ENCODE assay signal across 27 mouse cellular contexts in genomic region chr6:68532599-68532998, GRCm38 (mm10).
DNase-seq lines count a peak whose midpoint lies in the region; ATAC-seq and TF ChIP-seq lines count a peak whose summit lies in the region.
"Had no signal": no experiment of that assay in that cellular context is flagged by ENCODE, and none has a peak within 500 bp of the region (broad histone marks: within the 10 kb centered on the region; RNA-seq: fewer than 3 reads in every experiment).

No protein-coding gene starts in this region.

- no peak for TF ChIP-seq EP300 in CH12.LX (IDR thresholded peaks at IDR 0.05; ENCODE audit: low read length)

- no peak overlapping the region for H3K27ac ChIP-seq in CH12.LX (ENCODE audit: insufficient read depth, low read depth)
- H3K27ac ChIP-seq: embryonic facial prominence, embryonic 10.5 days; embryonic facial prominence, embryonic 13.5 days; forebrain, embryonic 12.5 days; forebrain, embryonic 15.5 days; heart, embryonic 15.5 days; hindbrain, embryonic 10.5 days; hindbrain, embryonic 13.5 days; intestine, embryonic 15.5 days had no signal

- H3K4me3 ChIP-seq in CH12.LX (replicated peaks in 1 of 3; ENCODE audit: low read depth in 2 of 3, low read length in 2 of 3, poor library complexity in 1 of 3) = no peak overlapping the region
- H3K4me3 ChIP-seq: embryonic facial prominence, embryonic 10.5 days; embryonic facial prominence, embryonic 13.5 days; erythroblast, embryonic 14.5 days; forebrain, embryonic 12.5 days; forebrain, embryonic 15.5 days; heart, embryonic 12.5 days; heart, embryonic 15.5 days; hindbrain, embryonic 10.5 days; hindbrain, embryonic 13.5 days; intestine, embryonic 15.5 days had no signal

- DNase-seq in 416B (ENCODE audit: low read depth) = peak; percentile 1
- peak; percentile 38 for DNase-seq in CH12.LX (ENCODE audit: extremely low read depth)
- DNase-seq in Patski (ENCODE audit: low read depth, low spot score) = no peak
- peak; percentile 18 for DNase-seq in splenic B cell, adult 2 months (ENCODE audit: low read depth, low spot score)
- no peak for DNase-seq in adrenal gland, adult (ENCODE audit: inconsistent age in 2 of 2, low spot score in 1 of 2)
- no peak for DNase-seq in kidney, adult 9 months
- DNase-seq: adrenal gland, adult 2 months; adrenal gland, postnatal 14 days; cerebellum, adult 11 months; cerebellum, adult 2 months; cerebellum, adult 9-11 months; cerebellum, postnatal 25 days; gastrocnemius, postnatal 25 days; heart, adult 18-20 months; heart, postnatal 10 days; heart, postnatal 36 days had no signal

- TF ChIP-seq CTCF in CH12.LX (conservative IDR thresholded peaks at IDR 0.05 in 1 of 2, IDR thresholded peaks at IDR 0.05 in 1 of 2; ENCODE audit: low read depth in 2 of 2, low read length in 2 of 2) (peak; percentile 18 to 66; a peak in 2 of 4 replicates), Patski (IDR thresholded peaks at IDR 0.05) (peak; percentile 6)

- POLR2A ChIA-PET in Patski (lab: Charles Lee) = no interaction called here

- no peaks in the 10 kb centered on the region for H3K9me3 ChIP-seq in CH12.LX (replicated peaks; ENCODE audit: low read length)
- H3K9me3 ChIP-seq: embryonic facial prominence, embryonic 13.5 days; forebrain, embryonic 12.5 days; forebrain, embryonic 15.5 days; heart, embryonic 15.5 days; hindbrain, embryonic 10.5 days; hindbrain, embryonic 13.5 days; intestine, embryonic 15.5 days had no signal

- no peaks in the 10 kb centered on the region for H3K79me2 ChIP-seq in CH12.LX (replicated peaks; ENCODE audit: control insufficient read depth, extremely low read depth, insufficient read depth, poor library complexity, severe bottlenecking)

- peak; percentile 50 for TF ChIP-seq RAD21 in CH12.LX (IDR thresholded peaks at IDR 0.05; ENCODE audit: low read depth, low read length)

- H3K4me1 ChIP-seq in CH12.LX (ENCODE audit: control insufficient read depth in 1 of 2, insufficient read depth in 2 of 2) = no peaks in the 10 kb centered on the region
- H3K4me1 ChIP-seq: embryonic facial prominence, embryonic 10.5 days; embryonic facial prominence, embryonic 13.5 days; forebrain, embryonic 12.5 days; forebrain, embryonic 15.5 days; heart, embryonic 12.5 days; heart, embryonic 15.5 days; hindbrain, embryonic 10.5 days; hindbrain, embryonic 13.5 days; intestine, embryonic 15.5 days had no signal

- no peak overlapping the region for H3K4me2 ChIP-seq in CH12.LX (ENCODE audit: insufficient read depth, low read depth, poor library complexity, severe bottlenecking)
- H3K4me2 ChIP-seq: embryonic facial prominence, embryonic 13.5 days; forebrain, embryonic 12.5 days; forebrain, embryonic 15.5 days; heart, embryonic 12.5 days; heart, embryonic 15.5 days; hindbrain, embryonic 13.5 days; intestine, embryonic 15.5 days had no signal

- H3K27me3 ChIP-seq in CH12.LX (replicated peaks) (no peaks in the 10 kb centered on the region), Patski (no peaks in the 10 kb centered on the region)
- no peaks in the 10 kb centered on the region for H3K27me3 ChIP-seq in splenic B cell, adult 2 months (ENCODE audit: control insufficient read depth, insufficient read depth, low read length, poor library complexity, severe bottlenecking)
- H3K27me3 ChIP-seq: embryonic facial prominence, embryonic 13.5 days; forebrain, embryonic 12.5 days; forebrain, embryonic 15.5 days; heart, embryonic 12.5 days; heart, embryonic 15.5 days; hindbrain, embryonic 13.5 days; intestine, embryonic 15.5 days had no signal

- H3K36me3 ChIP-seq in CH12.LX (replicated peaks in 1 of 2; ENCODE audit: control insufficient read depth in 1 of 2, insufficient read depth in 1 of 2, low read length in 1 of 2) = no peaks in the 10 kb centered on the region
- H3K36me3 ChIP-seq in splenic B cell, adult 2 months (ENCODE audit: control insufficient read depth, insufficient read depth, low read length, poor library complexity, severe bottlenecking) = no peaks in the 10 kb centered on the region
- H3K36me3 ChIP-seq: embryonic facial prominence, embryonic 10.5 days; embryonic facial prominence, embryonic 13.5 days; forebrain, embryonic 12.5 days; forebrain, embryonic 15.5 days; heart, embryonic 12.5 days; heart, embryonic 15.5 days; hindbrain, embryonic 10.5 days; hindbrain, embryonic 13.5 days; intestine, embryonic 15.5 days had no signal

- no peak for ATAC-seq in Patski
- ATAC-seq: forebrain, embryonic 15.5 days; hindbrain, embryonic 16.5 days; intestine, embryonic 15.5 days had no signal

- dilution Hi-C loops in CH12.LX (cut with MboI; ENCODE audit: extremely low pct_ligation_motif_present, extremely low pct_unique_long_range_greater_than_20kb, low sequenced_read_pairs) = no loop called here

- CTCF ChIA-PET in Patski (lab: Charles Lee) = no interaction called here

- in situ Hi-C loops in CH12.LX (cut with MboI; ENCODE audit: low pct_ligation_motif_present, low pct_unique_long_range_greater_than_20kb, low sequenced_read_pairs) = no loop called here
- in situ Hi-C loops in Patski (cut with MboI; ENCODE audit: low pct_unique_long_range_greater_than_20kb) = no loop called here

- no peak overlapping the region for H3K9ac ChIP-seq in CH12.LX (ENCODE audit: insufficient read depth, low read depth)
- H3K9ac ChIP-seq: embryonic facial prominence, embryonic 13.5 days; forebrain, embryonic 12.5 days; forebrain, embryonic 15.5 days; heart, embryonic 12.5 days; heart, embryonic 15.5 days; hindbrain, embryonic 13.5 days; intestine, embryonic 15.5 days had no signal

- TF ChIP-seq POLR2A in CH12.LX (IDR thresholded peaks at IDR 0.05; ENCODE audit: low read depth, low read length) = no peak

TF ChIP-seq in CH12.LX, 34 proteins besides CTCF, POLR2A, EP300 and RAD21:
- TF ChIP-seq SMC3 (IDR thresholded peaks at IDR 0.05; ENCODE audit: low read depth, low read length) = peak; percentile 71
- no peak for TF ChIP-seq MYC (IDR thresholded peaks at IDR 0.05; ENCODE audit: low read depth, low read length)

Comparison
In these comparisons a context has a peak if more than half of its experiments do, and no peak if none do; other contexts are left out.
1. DNase-seq: peak in 416B (single experiment), CH12.LX (single experiment) and splenic B cell, adult 2 months (single experiment); none in Patski (single experiment), adrenal gland, adult (0 of 2) and kidney, adult 9 months (single experiment).